17 mouse cellular contexts compared by ENCODE assay signal in the genomic region with DNA sequence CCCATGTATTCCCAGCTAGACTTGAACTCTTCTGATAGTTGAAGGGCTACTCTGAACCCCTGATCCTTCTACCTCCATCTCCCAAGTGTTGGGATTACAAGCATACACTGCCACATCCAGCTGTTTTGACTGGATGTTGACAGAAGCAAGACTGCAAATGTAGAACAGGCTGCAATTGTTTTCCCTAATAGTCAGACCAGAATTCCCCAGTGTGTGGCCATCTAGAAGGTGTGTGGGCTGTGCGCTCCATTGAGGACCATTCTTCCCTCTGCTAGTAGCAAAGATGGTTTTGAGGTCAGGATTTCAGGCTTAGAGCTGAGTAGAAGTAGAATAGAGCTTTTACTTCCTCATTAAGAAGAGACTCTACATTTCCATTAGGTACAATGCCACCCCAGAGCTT. TPM values are rescaled to one million over a fixed set of nuclear protein-coding genes. Genes with fewer than 3 reads are reported as not detected.
"Had no signal": no experiment of that assay in that cellular context is flagged by ENCODE, and none has a peak within 500 bp of the region (broad histone marks: within the 10 kb centered on the region; RNA-seq: fewer than 3 reads in every experiment).

No protein-coding gene starts in this region.

- H3K36me3 ChIP-seq: neural tube, embryonic 13.5 days; neural tube, embryonic 15.5 days; stomach, embryonic 15.5 days had no signal

- H3K27me3 ChIP-seq: neural tube, embryonic 13.5 days; neural tube, embryonic 15.5 days; stomach, embryonic 15.5 days had no signal

- H3K9ac ChIP-seq: neural tube, embryonic 13.5 days; neural tube, embryonic 15.5 days; stomach, embryonic 15.5 days had no signal

- H3K9me3 ChIP-seq: neural tube, embryonic 13.5 days; neural tube, embryonic 15.5 days; stomach, embryonic 15.5 days had no signal

- DNase-seq: retina, postnatal 1 day; right cerebral cortex, adult 18-20 months; right cerebral cortex, postnatal 14 days; right cerebral cortex, postnatal 25 days; right cerebral cortex, postnatal 4 days; spleen, adult 18-20 months; thymus, adult 18-20 months; thymus, adult 2 months; thymus, postnatal 14 days; thymus, postnatal 25 days; thymus, postnatal 36 days; thymus, postnatal 4 days had no signal

- H3K4me3 ChIP-seq: neural tube, embryonic 13.5 days; neural tube, embryonic 15.5 days; stomach, embryonic 15.5 days had no signal

- H3K27ac ChIP-seq: neural tube, embryonic 13.5 days; neural tube, embryonic 15.5 days; stomach, embryonic 15.5 days; stomach, postnatal 0 days had no signal

- H3K4me2 ChIP-seq: neural tube, embryonic 13.5 days; neural tube, embryonic 15.5 days; stomach, embryonic 15.5 days had no signal

- H3K4me1 ChIP-seq: neural tube, embryonic 13.5 days; neural tube, embryonic 15.5 days; stomach, embryonic 15.5 days had no signal

RNA-seq across cellular contexts. Expression of gene Pthlh, which starts 37.3 kb away (rescaled TPM):
- total RNA-seq: neutrophil, adult 5-6 weeks had no signal
